Mouse (Mus musculus) spleen, postnatal 14 days (tissue): Measurements from ENCODE around the gene Dll1.

ENCODE experiments used
- DNase-seq, 2 experiments: peaks; one replicate each; pipeline ENCODE4 v3.0.0; 2021 to 2022; ENCODE audit warnings: low spot score in 2 of 2

Dll1 gene

DNA sequence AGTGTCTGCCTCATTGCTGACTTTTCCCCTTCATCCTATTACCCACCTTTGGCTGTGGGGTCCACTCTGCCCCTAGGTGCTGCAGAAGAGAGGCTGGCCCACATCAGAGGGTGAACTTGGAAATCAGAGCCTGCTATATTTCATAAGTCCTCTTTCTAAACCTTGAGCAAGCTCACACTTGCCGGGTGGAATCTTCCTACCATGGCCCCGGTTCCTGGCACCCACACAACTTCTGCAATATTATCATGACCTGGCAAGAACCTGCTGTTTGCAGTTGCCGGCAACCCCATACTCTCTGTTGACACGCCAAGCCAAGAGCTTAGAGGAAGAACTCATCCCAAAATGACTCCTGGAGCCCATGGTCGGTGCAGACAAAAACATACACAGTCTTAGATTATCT, 49.6 kb downstream of the Dll1 start:
- no peak for DNase-seq

DNA sequence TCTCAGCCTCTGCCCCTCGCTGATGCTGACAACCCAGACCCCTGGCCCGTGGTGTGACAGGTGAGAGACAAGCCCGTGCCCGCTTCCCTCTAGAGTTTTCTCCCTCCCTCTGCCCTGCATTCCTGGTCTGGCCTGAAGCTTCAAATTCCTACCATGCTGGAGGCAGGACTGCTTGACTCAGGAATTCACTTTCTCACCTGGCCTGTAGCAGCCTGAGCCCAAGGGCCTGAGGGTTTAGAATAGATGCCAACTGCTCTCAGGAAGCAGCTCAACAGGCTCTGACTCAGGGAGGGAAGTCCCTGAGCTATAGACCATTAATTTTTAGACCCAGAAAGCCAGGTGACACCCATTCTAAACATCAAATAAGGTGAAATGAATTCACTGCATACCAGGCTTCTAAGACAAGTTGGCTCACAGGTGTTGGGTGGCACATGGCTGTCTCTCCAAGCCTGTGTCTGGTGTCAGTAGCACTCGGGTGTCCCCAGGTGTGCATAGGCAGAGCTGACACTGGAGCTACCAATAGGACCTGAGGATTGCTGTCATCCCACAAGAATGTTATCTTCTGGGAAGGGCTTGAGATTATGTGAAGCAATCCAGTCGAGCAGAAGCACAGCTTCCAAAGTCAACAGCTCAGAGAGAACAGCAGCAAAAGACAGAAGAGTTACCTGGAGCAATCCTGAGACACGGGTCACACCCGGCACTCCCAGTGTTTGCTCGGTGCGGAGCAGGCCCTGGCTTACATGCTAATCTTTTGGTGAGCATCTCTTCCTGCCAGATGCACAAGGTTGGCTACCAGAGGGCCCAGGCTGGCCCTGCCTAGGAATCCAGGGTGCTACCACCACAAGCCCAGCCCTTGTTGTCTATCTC, 50.5 kb downstream of the Dll1 start:
- DNase-seq, result no peak

DNA sequence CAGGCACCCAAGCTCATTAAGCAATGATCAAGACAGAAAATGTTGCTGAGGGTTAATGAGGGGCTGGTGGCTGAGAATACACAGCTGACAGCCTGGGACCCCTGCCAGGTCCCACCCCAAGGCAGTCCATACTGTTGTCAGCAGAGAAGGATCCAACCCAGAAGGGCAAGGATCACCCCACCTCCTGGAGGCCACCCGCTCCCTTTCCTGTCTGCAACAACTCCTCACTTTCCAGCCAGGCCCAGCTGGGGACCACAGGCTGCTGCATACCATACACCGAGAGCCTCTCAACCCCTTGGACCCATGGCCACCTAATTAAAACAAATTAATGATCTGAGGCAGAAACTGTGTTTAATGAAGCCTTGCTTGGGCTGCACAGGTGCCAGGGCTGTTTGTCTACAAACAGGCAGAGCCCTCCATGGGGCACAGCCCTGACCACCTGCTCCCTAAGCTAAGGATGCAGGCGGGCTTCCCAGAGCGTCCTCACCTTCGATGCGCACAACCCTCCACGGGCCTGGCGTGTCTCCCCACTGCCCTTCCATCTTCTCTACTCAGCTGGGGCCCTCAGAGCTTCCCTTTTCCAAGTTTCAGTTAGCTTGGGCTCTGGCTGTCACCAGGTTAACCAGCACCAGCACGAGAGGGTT, 53.4 kb downstream of the Dll1 start:
- no peak for DNase-seq
